Mouse (Mus musculus) heart, adult 2 months (tissue): Measurements from ENCODE around the gene Creb3l2.

Experiments
- CTCF ChIP-seq: fragments of 200-600 bp; IDR thresholded peaks from 2 replicates; pipeline ENCODE4 v1.8.1; 2022; ENCODE audit warnings: antibody characterized with exemption, mild to moderate bottlenecking, moderate library complexity
- EP300 ChIP-seq: fragments of 200-500 bp; IDR thresholded peaks from 2 replicates; pipeline ENCODE4 v1.6.1; 2011; ENCODE audit warnings: low read depth, low read length, control low read depth; ENCODE audit not compliant: insufficient read depth
- POLR2A ChIP-seq: fragments of 200-500 bp; IDR thresholded peaks from 2 replicates; pipeline ENCODE4 v1.6.1; 2011; ENCODE audit warnings: mild to moderate bottlenecking, low read depth, low read length, control low read depth; ENCODE audit not compliant: insufficient read depth

- TF ChIP-seq CTCF (no peak), EP300 (no peak), POLR2A (no peak)
These were observed 17.6 kb downstream of the Creb3l2 start for GRCm38 (mm10) chr6:37424374-37424773.
